Mouse (Mus musculus): Measurements from ENCODE around the gene BC049730. TPM values are rescaled to one million over a fixed set of nuclear protein-coding genes. Genes with fewer than 3 reads are reported as not detected.

BC049730 gene
- polyA plus RNA-seq, 1 experiment from 2014 or later: not detected

Other genes with a start within 250 kb of the BC049730 start
- 1.6 and 1.9 TPM in 2 replicates for gene Plaur, start 246.8 kb upstream of the BC049730 start, polyA plus RNA-seq (2015; fragmentation: Nextera tagmentation; extraction: Ambion mirVana)
- 79.2 and 81.1 TPM in 2 replicates for gene Cadm4, start 227.2 kb upstream of the BC049730 start, polyA plus RNA-seq (2015; fragmentation: Nextera tagmentation; extraction: Ambion mirVana)
- 336 and 344 TPM in 2 replicates for gene Zfp428, start 202.2 kb upstream of the BC049730 start, polyA plus RNA-seq (2015; fragmentation: Nextera tagmentation; extraction: Ambion mirVana)
- 2.1 and 2.2 TPM in 2 replicates for gene AC161166.1, start 196.8 kb upstream of the BC049730 start, polyA plus RNA-seq (2015; fragmentation: Nextera tagmentation; extraction: Ambion mirVana)
- 31.8 and 33.2 TPM in 2 replicates for gene Irgq, start 178.6 kb upstream of the BC049730 start, polyA plus RNA-seq (2015; fragmentation: Nextera tagmentation; extraction: Ambion mirVana)
- gene Pinlyp, start 163.1 kb upstream of the BC049730 start, polyA plus RNA-seq (2015; fragmentation: Nextera tagmentation; extraction: Ambion mirVana): not detected in 2 replicates
- gene Xrcc1, start 163.0 kb upstream of the BC049730 start, polyA plus RNA-seq (2015; fragmentation: Nextera tagmentation; extraction: Ambion mirVana): 67.1 and 76.5 TPM in 2 replicates
- 25.4 and 25.8 TPM in 2 replicates for gene Ethe1, start 121.7 kb upstream of the BC049730 start, polyA plus RNA-seq (2015; fragmentation: Nextera tagmentation; extraction: Ambion mirVana)
- 16.3 and 18.1 TPM in 2 replicates for gene Zfp575, start 121.6 kb upstream of the BC049730 start, polyA plus RNA-seq (2015; fragmentation: Nextera tagmentation; extraction: Ambion mirVana)
- not detected in 2 replicates for gene Phldb3, start 98.5 kb upstream of the BC049730 start, polyA plus RNA-seq (2015; fragmentation: Nextera tagmentation; extraction: Ambion mirVana)
- 0.31 and 0.49 TPM in 2 replicates for gene Lypd3, start 72.7 kb upstream of the BC049730 start, polyA plus RNA-seq (2015; fragmentation: Nextera tagmentation; extraction: Ambion mirVana)
- 0.17 TPM in 1 of 2 replicates, not detected in the other for gene Tex101, start 32.6 kb upstream of the BC049730 start, polyA plus RNA-seq (2015; fragmentation: Nextera tagmentation; extraction: Ambion mirVana)
- not detected in 2 replicates for gene Gm4763, start 17.7 kb downstream of the BC049730 start, polyA plus RNA-seq (2015; fragmentation: Nextera tagmentation; extraction: Ambion mirVana)
- 0.27 and 0.57 TPM in 2 replicates for gene Cd177, start 51.1 kb downstream of the BC049730 start, polyA plus RNA-seq (2015; fragmentation: Nextera tagmentation; extraction: Ambion mirVana)
- gene Ceacam10, start 68.0 kb downstream of the BC049730 start, polyA plus RNA-seq (2015; fragmentation: Nextera tagmentation; extraction: Ambion mirVana): 0.18 TPM in 1 of 2 replicates, not detected in the other
- 34.4 and 34.5 TPM in 2 replicates for gene Gm9844, start 153.0 kb downstream of the BC049730 start, polyA plus RNA-seq (2015; fragmentation: Nextera tagmentation; extraction: Ambion mirVana)
- gene Lypd4, start 160.7 kb downstream of the BC049730 start, polyA plus RNA-seq (2015; fragmentation: Nextera tagmentation; extraction: Ambion mirVana): 0.13 TPM in 1 of 2 replicates, not detected in the other
- gene Dmrtc2, start 160.8 kb downstream of the BC049730 start, polyA plus RNA-seq (2015; fragmentation: Nextera tagmentation; extraction: Ambion mirVana): 0.13 and 0.41 TPM in 2 replicates
- 1,081 and 1,108 TPM in 2 replicates for gene Rps19, start 175.1 kb downstream of the BC049730 start, polyA plus RNA-seq (2015; fragmentation: Nextera tagmentation; extraction: Ambion mirVana)
- 0.42 and 0.49 TPM in 2 replicates for gene Cd79a, start 188.1 kb downstream of the BC049730 start, polyA plus RNA-seq (2015; fragmentation: Nextera tagmentation; extraction: Ambion mirVana)
- gene Arhgef1, start 193.7 kb downstream of the BC049730 start, polyA plus RNA-seq (2015; fragmentation: Nextera tagmentation; extraction: Ambion mirVana): 69.9 and 70.0 TPM in 2 replicates
- 5.0 and 6.4 TPM in 2 replicates for gene Gm4881, start 235.3 kb downstream of the BC049730 start, polyA plus RNA-seq (2015; fragmentation: Nextera tagmentation; extraction: Ambion mirVana)

Data from midbrain, embryonic 15.5 days (tissue).